Mouse (Mus musculus): ENCODE results near the gene Nmnat2.

GRCm38 (mm10) chr1:152954821-152955523 lies at the start of gene Nmnat2:
- TF ChIP-seq CTCF (IDR thresholded peaks at IDR 0.05; ENCODE audit: control insufficient read depth, insufficient read depth, insufficient replicate concordance, low read depth, low read length) (no peak), POLR2A (IDR thresholded peaks at IDR 0.05; ENCODE audit: control insufficient read depth, low read depth, low read length) (no peak)

Data from testis, adult 2 months (tissue).